Mouse (Mus musculus) T-helper 1 cell (primary cell): ENCODE results near the gene Runx1.

ENCODE experiments used
- in situ Hi-C: fragments of 300-600 bp; cut with MboI, MseI; formaldehyde crosslinking; loops from one replicate; pipeline ENCODE4 v1.15.1; 2025; ENCODE audit warnings: high pct_unique_total_duplicates

Gene Runx1

GRCm38 (mm10) chr16:92620841-92621518 lies 205.0 kb downstream of the Runx1 start:
- in situ Hi-C loops: no loop called here

- in situ Hi-C loops: no loop called here
Observed at GRCm38 (mm10) chr16:92616839-92617238, 209.1 kb downstream of the Runx1 start.

GRCm38 (mm10) chr16:92615234-92615799 lies 210.6 kb downstream of the Runx1 start:
- in situ Hi-C loops: no loop called here

GRCm38 (mm10) chr16:92612546-92612945 lies 213.4 kb downstream of the Runx1 start:
- in situ Hi-C loops: no loop called here

GRCm38 (mm10) chr16:92611641-92612149 lies 214.3 kb downstream of the Runx1 start:
- in situ Hi-C loops: no loop called here

GRCm38 (mm10) chr16:92610464-92610863 lies 215.5 kb downstream of the Runx1 start:
- in situ Hi-C loops: no loop called here

GRCm38 (mm10) chr16:92609717-92610077 lies 216.3 kb downstream of the Runx1 start:
- in situ Hi-C loops: no loop called here

- in situ Hi-C loops: no loop called here
Observed at GRCm38 (mm10) chr16:92609006-92609716, 216.8 kb downstream of the Runx1 start.

- in situ Hi-C loops: no loop called here
Observed at GRCm38 (mm10) chr16:92608180-92608960, 217.6 kb downstream of the Runx1 start.

GRCm38 (mm10) chr16:92606491-92606965 lies 219.4 kb downstream of the Runx1 start:
- in situ Hi-C loops: no loop called here

- in situ Hi-C loops: no loop called here
Observed at GRCm38 (mm10) chr16:92605606-92606490, 220.1 kb downstream of the Runx1 start.

GRCm38 (mm10) chr16:92602504-92602903 lies 223.4 kb downstream of the Runx1 start:
- in situ Hi-C loops: no loop called here

- in situ Hi-C loops: no loop called here
Observed at GRCm38 (mm10) chr16:92601270-92601826, 224.6 kb downstream of the Runx1 start.

GRCm38 (mm10) chr16:92599451-92599850 lies 226.5 kb downstream of the Runx1 start:
- in situ Hi-C loops: loop anchor here (10.0 kb wide), 1 partner anchor 1075 kb away; no protein-coding TSS in a partner anchor

- in situ Hi-C loops: loop anchor here (10.0 kb wide), 1 partner anchor 1077 kb away; no protein-coding TSS in a partner anchor
Observed at GRCm38 (mm10) chr16:92597655-92598054, 228.3 kb downstream of the Runx1 start.

GRCm38 (mm10) chr16:92592207-92592606 lies 233.7 kb downstream of the Runx1 start:
- in situ Hi-C loops: loop anchor here (10.0 kb wide), 1 partner anchor 1083 kb away; no protein-coding TSS in a partner anchor

- in situ Hi-C loops: loop anchor here (10.0 kb wide), 1 partner anchor 1083 kb away; no protein-coding TSS in a partner anchor
Observed at GRCm38 (mm10) chr16:92591783-92592182, 234.2 kb downstream of the Runx1 start.

- in situ Hi-C loops: no loop called here
Observed at GRCm38 (mm10) chr16:92587836-92588235, 238.1 kb downstream of the Runx1 start.

- in situ Hi-C loops: no loop called here
Observed at GRCm38 (mm10) chr16:92581767-92582166, 244.2 kb downstream of the Runx1 start.

- in situ Hi-C loops: no loop called here
Observed at GRCm38 (mm10) chr16:92580981-92581380, 245.0 kb downstream of the Runx1 start.
